Mouse (Mus musculus) forebrain, postnatal 0 days (tissue): ENCODE measurements around the gene Tnp1. TPM values are rescaled to one million over a fixed set of nuclear protein-coding genes. Genes with fewer than 3 reads are reported as not detected.

Experiments used
- ATAC-seq: fragments of 200-750 bp; cut with Nextera tagmentation; 2 replicates; pipeline ENCODE4 v1.8.0; 2017; ENCODE audit warnings: mild to moderate bottlenecking, moderate library complexity
- DNase-seq: peaks from one replicate; pipeline ENCODE4 v3.0.0-alpha.2; 2015
- H3K27ac ChIP-seq: fragments of 300-500 bp; sonication (generic); 2 replicates; pipeline ENCODE4 v1.5.1; 2014; ENCODE audit warnings: low read depth, mild to moderate bottlenecking, antibody characterized with exemption, low read length, moderate library complexity, mixed read lengths
- H3K27me3 ChIP-seq: fragments of 300-500 bp; sonication (generic); 2 replicates; pipeline ENCODE4 v1.6.1; 2014; ENCODE audit warnings: mild to moderate bottlenecking, low read length, mixed read lengths; ENCODE audit not compliant: insufficient read depth
- H3K36me3 ChIP-seq: fragments of 300-500 bp; sonication (generic); 2 replicates; pipeline ENCODE4 v1.6.1; 2014; ENCODE audit warnings: mild to moderate bottlenecking, moderate library complexity; ENCODE audit not compliant: insufficient read depth
- H3K4me1 ChIP-seq: fragments of 300-500 bp; sonication (generic); 2 replicates; pipeline ENCODE4 v1.6.1; 2014; ENCODE audit warnings: antibody characterized with exemption; ENCODE audit not compliant: insufficient read depth
- H3K4me2 ChIP-seq: fragments of 300-500 bp; sonication (generic); 2 replicates; pipeline ENCODE4 v1.6.1; 2014; ENCODE audit warnings: low read depth, mild to moderate bottlenecking, moderate library complexity
- H3K4me3 ChIP-seq: fragments of 300-500 bp; sonication (generic); 2 replicates; pipeline ENCODE4 v1.5.1; 2014; ENCODE audit warnings: low read depth, low read length, mixed read lengths
- H3K9ac ChIP-seq: fragments of 300-500 bp; sonication (generic); 2 replicates; pipeline ENCODE4 v1.6.1; 2014; ENCODE audit warnings: mild to moderate bottlenecking
- H3K9me3 ChIP-seq: fragments of 300-500 bp; sonication (generic); 2 replicates; pipeline ENCODE4 v1.6.1; 2016; ENCODE audit warnings: low read length
- CTCF ChIP-seq: sonication (generic); IDR thresholded peaks from 2 replicates; pipeline ENCODE4 v1.5.1; 2016; ENCODE audit warnings: antibody characterized with exemption, control low read depth, low read depth
- WGBS: fragments of 180-500 bp; shearing (Covaris S2); extraction: QIAGEN DNeasy Blood & Tissue Kit; methylation state at CpG from one replicate; pipeline ENCODE4 v1.1.7; 2014; 5-methylcytosine and 5-hydroxymethylcytosine counted together
- polyA plus RNA-seq: library from polyadenylated mRNA; unstranded; fragments of >200 nt; fragmentation: Nextera tagmentation; extraction: Ambion mirVana; gene quantifications from 2 replicates; pipeline ENCODE4 v1.2.1, GENCODE M21; 2015
- total RNA-seq: library from RNA; depleted of rRNA; stranded (reverse); fragments of >200 nt; gene quantifications from 2 replicates; pipeline ENCODE4 v1.2.3, GENCODE M21; 2014; rRNA removed

Gene Tnp1
- total and polyA plus RNA-seq, 2 experiments from 2014 or later = not detected

DNA sequence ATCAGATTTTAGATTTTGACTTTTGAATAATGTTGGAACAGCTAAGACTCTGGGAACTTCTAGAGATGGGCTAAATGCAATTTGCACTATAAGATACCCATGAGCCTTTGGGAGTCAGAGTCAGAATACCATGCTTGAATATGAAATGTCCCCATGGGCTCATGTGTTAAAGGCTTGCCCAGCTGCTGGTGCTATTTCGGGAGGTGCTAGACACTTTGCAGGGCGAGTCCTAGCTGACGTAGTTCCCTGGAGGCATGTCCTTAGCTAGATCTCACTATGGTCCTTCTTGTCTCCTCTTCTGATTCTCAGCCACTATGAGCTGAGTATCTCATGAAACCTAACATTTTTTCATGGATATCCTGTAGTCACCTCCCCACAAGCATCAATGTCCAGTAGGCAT is 26.8 kb downstream of the Tnp1 start:
- H3K27me3 ChIP-seq = no peaks in the 10 kb centered on the region
- TF ChIP-seq CTCF = no peak
- H3K4me2 ChIP-seq = no peak overlapping the region
- DNase-seq = no peak
- H3K27ac ChIP-seq = no peak overlapping the region
- no peak overlapping the region for H3K4me3 ChIP-seq
- H3K9ac ChIP-seq = no peak overlapping the region
- peaks cover 3% of the 10 kb centered on the region; the same call in 1 of the 2 replicates for H3K4me1 ChIP-seq
- no peaks in the 10 kb centered on the region for H3K9me3 ChIP-seq
- no peaks in the 10 kb centered on the region for H3K36me3 ChIP-seq
- ATAC-seq = no peak
- WGBS = 90% methylated on average over 3 of the region's 3 CpGs

DNA sequence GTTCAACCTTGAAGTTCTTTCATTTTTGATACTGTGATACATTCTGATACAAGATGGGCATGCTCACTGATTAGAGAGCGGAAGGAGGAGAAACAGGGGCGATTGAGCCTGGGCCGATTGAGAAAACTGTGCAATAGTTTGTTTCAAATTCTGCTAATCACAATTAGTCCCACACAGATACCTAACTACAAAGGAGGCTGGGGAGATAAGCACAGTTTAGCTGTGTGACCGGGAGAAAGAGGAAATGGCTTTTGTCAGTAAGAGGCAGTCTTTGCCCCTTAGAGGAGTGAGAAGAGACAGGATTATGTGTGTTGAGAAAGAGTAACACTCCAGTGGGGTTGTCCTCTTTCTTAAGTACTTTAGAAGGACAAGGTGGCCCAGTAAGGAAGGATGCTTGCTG is 29.0 kb downstream of the Tnp1 start:
- Histone ChIP-seq H3K27me3 (no peaks in the 10 kb centered on the region), H3K4me3 (no peak overlapping the region), H3K9ac (no peak overlapping the region), H3K4me1 (no peaks in the 10 kb centered on the region), H3K36me3 (no peaks in the 10 kb centered on the region), H3K4me2 (no peak overlapping the region), H3K27ac (no peak overlapping the region), H3K9me3 (no peaks in the 10 kb centered on the region)
- WGBS = 84% methylated on average over 4 of the region's 4 CpGs
- DNase-seq = no peak
- ATAC-seq = no peak
- no peak for TF ChIP-seq CTCF

DNA sequence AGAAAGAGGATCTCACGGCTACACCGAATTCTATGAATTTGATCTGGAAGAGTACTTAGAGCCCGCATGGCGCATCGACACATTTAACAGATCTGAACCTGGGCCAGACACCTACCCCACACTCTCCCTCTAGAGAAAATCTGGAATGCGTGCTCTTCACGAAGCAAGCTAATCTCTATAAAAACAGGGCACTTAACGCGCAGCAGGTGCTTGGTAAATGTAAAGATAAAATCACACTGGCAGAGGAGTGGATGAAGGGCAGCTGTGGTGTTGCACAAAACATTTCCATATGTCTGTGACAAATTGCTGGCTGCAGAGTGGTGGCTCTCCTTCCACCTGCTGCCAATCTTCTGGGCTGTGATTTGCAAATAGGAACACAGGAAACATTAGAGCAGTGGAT is 36.8 kb downstream of the Tnp1 start:
- H3K36me3 ChIP-seq = no peaks in the 10 kb centered on the region
- H3K4me2 ChIP-seq = no peak overlapping the region
- no peak overlapping the region for H3K9ac ChIP-seq
- DNase-seq (no peak), ATAC-seq (no peak)
- TF ChIP-seq CTCF = no peak
- H3K4me1 ChIP-seq = no peaks in the 10 kb centered on the region
- H3K27me3 ChIP-seq = no peaks in the 10 kb centered on the region
- no peaks in the 10 kb centered on the region for H3K9me3 ChIP-seq
- WGBS = 79% methylated on average over 9 of the region's 9 CpGs
- H3K4me3 ChIP-seq = no peak overlapping the region
- no peak overlapping the region for H3K27ac ChIP-seq

GRCm38 (mm10) chr1:72974226-72974625 is 41.5 kb downstream of the Tnp1 start:
- Histone ChIP-seq H3K4me3 (no peak overlapping the region), H3K4me2 (no peak overlapping the region), H3K36me3 (no peaks in the 10 kb centered on the region), H3K9me3 (no peaks in the 10 kb centered on the region), H3K9ac (no peak overlapping the region), H3K27ac (no peak overlapping the region), H3K27me3 (no peaks in the 10 kb centered on the region), H3K4me1 (no peaks in the 10 kb centered on the region)
- no peak for DNase-seq
- no peak for ATAC-seq
- TF ChIP-seq CTCF = no peak

DNA sequence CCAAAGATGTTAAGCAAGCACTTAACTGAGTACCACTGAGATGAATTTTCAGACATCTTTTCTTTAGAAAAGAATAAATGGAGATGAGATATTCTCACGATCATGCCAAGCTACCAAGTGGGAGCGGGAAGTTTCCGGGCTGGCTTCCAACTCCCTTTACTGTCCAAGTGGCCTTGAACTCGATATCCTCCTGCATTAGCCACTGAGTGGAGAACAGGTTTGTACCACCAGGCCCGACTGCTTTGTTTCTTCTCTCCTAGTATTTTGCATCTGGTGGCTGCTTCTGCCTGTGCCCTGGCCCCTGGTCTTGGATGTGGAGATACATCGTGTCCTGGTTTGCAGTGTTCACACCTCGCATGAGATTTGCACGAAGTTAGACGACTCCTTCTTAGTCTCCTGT is 45.2 kb downstream of the Tnp1 start:
- TF ChIP-seq CTCF = no peak
- Histone ChIP-seq H3K36me3 (no peaks in the 10 kb centered on the region), H3K4me2 (no peak overlapping the region), H3K27me3 (no peaks in the 10 kb centered on the region), H3K9ac (no peak overlapping the region), H3K4me1 (no peaks in the 10 kb centered on the region), H3K27ac (no peak overlapping the region), H3K4me3 (no peak overlapping the region), H3K9me3 (no peaks in the 10 kb centered on the region)
- WGBS = 80% methylated on average over 9 of the region's 9 CpGs
- DNase-seq (no peak), ATAC-seq (no peak)

GRCm38 (mm10) chr1:72969113-72969812 is 46.4 kb downstream of the Tnp1 start:
- H3K4me3 ChIP-seq = no peak overlapping the region
- no peaks in the 10 kb centered on the region for H3K27me3 ChIP-seq
- no peaks in the 10 kb centered on the region for H3K4me1 ChIP-seq
- no peak for DNase-seq
- no peak overlapping the region for H3K27ac ChIP-seq
- no peak overlapping the region for H3K4me2 ChIP-seq
- H3K9me3 ChIP-seq = no peaks in the 10 kb centered on the region
- no peak; the same call in 1 of the 2 replicates for ATAC-seq
- no peak overlapping the region for H3K9ac ChIP-seq
- no peak for TF ChIP-seq CTCF
- H3K36me3 ChIP-seq = no peaks in the 10 kb centered on the region
- 40% methylated on average over 10 of the region's 10 CpGs for WGBS

- no peaks in the 10 kb centered on the region for H3K27me3 ChIP-seq
- H3K36me3 ChIP-seq = no peaks in the 10 kb centered on the region
- no peak overlapping the region for H3K4me3 ChIP-seq
- no peak overlapping the region for H3K4me2 ChIP-seq
- WGBS = 82% methylated on average over 4 of the region's 4 CpGs
- no peak for TF ChIP-seq CTCF
- DNase-seq (no peak), ATAC-seq (no peak)
- no peak overlapping the region for H3K27ac ChIP-seq
- H3K4me1 ChIP-seq = no peaks in the 10 kb centered on the region
- no peak overlapping the region for H3K9ac ChIP-seq
- no peaks in the 10 kb centered on the region for H3K9me3 ChIP-seq
Observed at GRCm38 (mm10) chr1:72966423-72966822, 49.3 kb downstream of the Tnp1 start.

Other genes with a start within 250 kb of the Tnp1 start
- gene Igfbp2, start 191.4 kb downstream of the Tnp1 start, total RNA-seq = 311 and 330 TPM in 2 replicates
- 341 and 409 TPM in 2 replicates for gene Igfbp2, start 191.4 kb downstream of the Tnp1 start, polyA plus RNA-seq
- gene Igfbp5, start 141.0 kb downstream of the Tnp1 start, total RNA-seq = 68.2 and 104 TPM in 2 replicates
- 26.1 and 36.2 TPM in 2 replicates for gene Igfbp5, start 141.0 kb downstream of the Tnp1 start, polyA plus RNA-seq